Mouse (Mus musculus) midbrain, embryonic 11.5 days (tissue): ENCODE results near the gene Kdm2b. TPM values are rescaled to one million over a fixed set of nuclear protein-coding genes. Genes with fewer than 3 reads are reported as not detected.

ENCODE experiments used
- ATAC-seq: fragments of 200-750 bp; cut with Nextera tagmentation; 2 replicates; pipeline ENCODE4 v1.8.0; 2017; ENCODE audit warnings: moderate TSS enrichment, moderate library complexity; ENCODE audit not compliant: low FRiP score
- DNase-seq: peaks from one replicate; pipeline ENCODE4 v3.0.0; 2015; ENCODE audit warnings: low spot score; ENCODE audit errors: missing footprints
- H3K27ac ChIP-seq: fragments of 300-500 bp; sonication (generic); 2 replicates; pipeline ENCODE4 v1.5.1; 2014; ENCODE audit warnings: low read depth, low read length
- H3K27me3 ChIP-seq: fragments of 300-500 bp; sonication (generic); 2 replicates; pipeline ENCODE4 v1.6.1; 2014; ENCODE audit warnings: mild to moderate bottlenecking, low read length, moderate library complexity, mixed read lengths; ENCODE audit not compliant: control insufficient read depth, insufficient read depth
- H3K36me3 ChIP-seq: fragments of 300-500 bp; sonication (generic); 2 replicates; pipeline ENCODE4 v1.6.1; 2014; ENCODE audit warnings: mild to moderate bottlenecking, low read length, moderate library complexity, mixed read lengths; ENCODE audit not compliant: control insufficient read depth, insufficient read depth
- H3K4me1 ChIP-seq: fragments of 300-500 bp; sonication (generic); 2 replicates; pipeline ENCODE4 v1.6.1; 2014; ENCODE audit warnings: low read length; ENCODE audit not compliant: control insufficient read depth, insufficient read depth
- H3K4me2 ChIP-seq: fragments of 300-500 bp; sonication (generic); 2 replicates; pipeline ENCODE4 v1.6.1; 2014; ENCODE audit warnings: mild to moderate bottlenecking, moderate library complexity
- H3K4me3 ChIP-seq: fragments of 300-500 bp; sonication (generic); 2 replicates; pipeline ENCODE4 v1.5.1; 2014; ENCODE audit warnings: low read depth, low read length
- H3K9ac ChIP-seq: fragments of 300-500 bp; sonication (generic); 2 replicates; pipeline ENCODE4 v1.6.1; 2014; ENCODE audit warnings: low read length
- H3K9me3 ChIP-seq: fragments of 300-500 bp; sonication (generic); 2 replicates; pipeline ENCODE4 v1.6.1; 2016; ENCODE audit warnings: low read length; ENCODE audit not compliant: control insufficient read depth
- WGBS: fragments of 180-500 bp; shearing (Covaris S2); extraction: QIAGEN DNeasy Blood & Tissue Kit; methylation state at CpG from one replicate; pipeline ENCODE4 v1.1.7; 2014; 5-methylcytosine and 5-hydroxymethylcytosine counted together
- polyA plus RNA-seq: library from polyadenylated mRNA; unstranded; fragments of >200 nt; fragmentation: Nextera tagmentation; extraction: Ambion mirVana; gene quantifications from 2 replicates; pipeline ENCODE4 v1.2.1, GENCODE M21; 2014

The Kdm2b gene
- polyA plus RNA-seq, 1 experiment from 2014 or later = 62.4 TPM

DNA sequence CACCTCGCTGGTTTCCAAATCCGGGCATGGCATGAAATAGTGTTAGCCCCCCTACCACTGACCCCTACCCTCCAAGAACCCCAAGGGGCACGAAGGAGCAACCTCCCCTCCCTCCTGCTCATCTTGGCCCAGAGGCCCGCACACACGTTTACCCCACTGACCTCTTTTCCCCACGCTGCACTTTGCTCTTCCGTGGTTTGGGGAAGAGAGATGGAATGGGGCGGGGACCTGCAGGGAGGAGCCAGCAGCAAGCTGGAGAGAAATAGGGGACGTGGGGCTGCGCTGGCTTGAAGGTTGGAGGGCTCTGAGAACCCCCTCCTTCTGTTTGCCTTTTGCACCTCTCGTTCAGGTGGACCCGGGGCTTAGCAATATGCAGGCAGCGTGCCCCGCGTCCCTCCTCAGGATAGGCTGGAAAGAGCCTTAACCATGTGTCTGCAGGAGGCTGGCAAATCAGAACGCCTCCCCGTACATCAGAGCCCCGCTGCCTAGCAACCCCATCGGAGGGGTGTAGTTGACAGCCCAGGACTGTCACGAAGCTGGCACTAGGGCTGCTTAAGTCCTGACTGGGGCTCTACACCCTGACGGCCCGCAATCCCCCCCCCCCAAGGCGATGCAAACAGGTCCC lies 39.2 kb downstream of the Kdm2b start:
- Histone ChIP-seq H3K4me3 (peak overlapping the region; percentile 36), H3K27ac (no peak overlapping the region), H3K36me3 (0 out of 2 replicates have a peak, but pooled peaks cover 4% of the 10 kb centered on the region), H3K4me2 (peak overlapping the region; percentile 72), H3K9me3 (no peaks in the 10 kb centered on the region), H3K9ac (0 out of 2 replicates have a peak overlapping the region, but pooled peaks have one; percentile 4), H3K4me1 (peaks cover 26% of the 10 kb centered on the region), H3K27me3 (peaks cover 15% of the 10 kb centered on the region)
- DNase-seq = peak; percentile 95
- 22% methylated on average over 23 of the region's 23 CpGs for WGBS
- ATAC-seq = peak; percentile 90

DNA sequence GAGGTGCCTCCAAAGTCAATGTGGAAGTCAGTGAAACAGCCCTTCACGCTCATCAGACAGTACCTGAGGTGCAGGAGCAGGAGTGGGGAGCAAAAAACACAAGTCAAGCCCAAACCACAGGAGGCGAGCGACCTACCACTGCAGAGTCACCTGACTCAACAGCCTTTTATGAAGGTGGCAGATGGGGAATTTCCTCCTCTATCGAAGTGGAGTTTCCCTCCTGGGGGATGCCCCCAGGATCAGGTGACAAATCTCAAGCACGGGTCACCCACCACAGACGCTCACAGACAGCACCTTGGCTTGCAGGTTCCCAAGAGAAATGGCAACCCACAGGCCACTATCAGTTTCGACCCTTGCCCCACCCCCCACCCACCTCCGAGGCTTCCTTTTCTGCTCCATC lies 40.5 kb downstream of the Kdm2b start:
- Histone ChIP-seq H3K9ac (no peak overlapping the region), H3K4me1 (peaks cover 26% of the 10 kb centered on the region), H3K27ac (no peak overlapping the region), H3K9me3 (no peaks in the 10 kb centered on the region), H3K4me3 (no peak overlapping the region), H3K36me3 (0 out of 2 replicates have a peak, but pooled peaks cover 4% of the 10 kb centered on the region), H3K4me2 (no peak overlapping the region), H3K27me3 (peaks cover 15% of the 10 kb centered on the region)
- WGBS = 88% methylated on average over 8 of the region's 8 CpGs
- ATAC-seq (no peak), DNase-seq (no peak)

DNA sequence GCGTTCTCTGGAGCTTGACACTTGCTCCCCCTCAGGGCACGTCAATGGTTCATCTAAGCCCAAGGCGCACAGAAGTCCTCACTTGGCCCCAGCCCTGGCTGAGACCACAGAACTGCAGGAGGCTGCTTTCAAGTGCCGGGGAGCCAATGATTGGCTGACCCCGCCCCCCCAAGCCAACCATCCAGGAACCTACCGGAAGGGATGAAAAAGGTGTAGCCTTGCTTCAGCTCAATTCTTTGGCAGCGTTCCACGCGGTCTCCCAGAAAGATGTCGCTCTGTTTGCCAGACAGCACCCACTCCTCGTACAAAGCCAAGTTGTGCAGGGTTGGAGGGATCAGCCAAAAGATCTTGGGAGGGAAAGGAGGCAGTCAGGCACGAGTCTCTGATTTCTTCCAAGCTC lies 42.1 kb downstream of the Kdm2b start:
- no peak overlapping the region for H3K4me3 ChIP-seq
- H3K36me3 ChIP-seq = 0 out of 2 replicates have a peak, but pooled peaks cover 7% of the 10 kb centered on the region
- ATAC-seq (no peak), DNase-seq (no peak)
- no peak overlapping the region for H3K9ac ChIP-seq
- peaks cover 6% of the 10 kb centered on the region; the same call in 1 of the 2 replicates for H3K27me3 ChIP-seq
- peaks cover 25% of the 10 kb centered on the region for H3K4me1 ChIP-seq
- no peak overlapping the region for H3K27ac ChIP-seq
- no peaks in the 10 kb centered on the region for H3K9me3 ChIP-seq
- 81% methylated on average over 12 of the region's 12 CpGs for WGBS
- H3K4me2 ChIP-seq = no peak overlapping the region

DNA sequence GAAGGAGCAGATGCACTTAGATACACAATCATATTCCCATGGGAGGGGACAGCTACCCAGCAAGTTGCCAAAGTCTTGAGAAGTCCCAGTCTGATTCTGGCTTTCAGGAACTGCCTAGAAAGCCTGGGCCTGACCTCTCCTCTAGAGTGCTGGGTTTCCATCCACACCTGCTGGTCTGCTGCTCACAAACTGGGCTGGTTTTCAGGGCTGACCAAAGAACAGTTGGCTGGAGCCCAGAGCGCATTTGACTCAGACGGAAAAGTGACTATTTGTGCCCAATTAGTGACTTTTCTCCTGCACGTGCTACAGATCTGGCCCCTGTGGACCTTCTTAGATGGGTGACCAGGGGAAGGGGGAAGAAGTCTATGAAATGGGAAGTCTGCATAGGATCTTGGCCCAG lies 50.9 kb downstream of the Kdm2b start:
- H3K36me3 ChIP-seq = 0 out of 2 replicates have a peak, but pooled peaks cover 3% of the 10 kb centered on the region
- ATAC-seq = no peak

DNA sequence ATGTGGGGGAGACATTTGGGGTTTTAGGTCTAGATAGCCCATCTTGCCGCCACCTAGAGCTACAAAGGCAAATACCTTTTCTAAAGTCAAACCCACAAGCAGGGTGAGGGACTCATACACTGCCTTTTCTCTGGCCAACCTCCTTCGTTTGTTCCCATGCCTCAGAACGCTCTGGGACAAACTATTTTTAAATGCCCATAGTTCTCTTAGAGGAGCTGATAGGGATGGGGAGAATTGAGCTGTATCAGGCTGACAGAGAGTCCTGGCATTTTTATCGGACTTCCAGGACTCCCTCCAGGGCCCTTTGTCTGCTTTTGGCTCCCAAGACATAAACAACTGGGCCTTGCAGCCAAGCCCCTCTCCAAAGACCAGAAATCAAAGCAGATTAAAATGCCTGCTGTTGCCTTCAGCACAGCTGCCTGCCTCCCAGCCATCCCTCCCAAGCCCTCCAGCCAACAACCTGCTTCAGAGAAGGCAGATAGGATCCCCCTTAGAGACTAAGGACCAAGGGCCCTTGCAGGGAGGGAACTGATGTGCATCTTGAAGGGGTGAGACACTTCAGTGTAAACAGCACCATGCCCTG lies 51.6 kb downstream of the Kdm2b start:
- Histone ChIP-seq H3K4me3 (no peak overlapping the region), H3K9ac (no peak overlapping the region), H3K4me1 (0 out of 2 replicates have a peak, but pooled peaks cover 2% of the 10 kb centered on the region), H3K27ac (no peak overlapping the region), H3K9me3 (no peaks in the 10 kb centered on the region), H3K4me2 (no peak overlapping the region), H3K36me3 (no peaks in the 10 kb centered on the region), H3K27me3 (no peaks in the 10 kb centered on the region)
- WGBS = 74% methylated on average over 4 of the region's 4 CpGs
- DNase-seq (peak; percentile 69), ATAC-seq (no peak)

More for the DNA sequence above, 50.9 kb downstream of the Kdm2b start:
- Histone ChIP-seq H3K4me3 (no peak overlapping the region), H3K9ac (no peak overlapping the region), H3K4me2 (no peak overlapping the region), H3K27ac (no peak overlapping the region), H3K27me3 (no peaks in the 10 kb centered on the region), H3K9me3 (no peaks in the 10 kb centered on the region), H3K4me1 (0 out of 2 replicates have a peak, but pooled peaks cover 2% of the 10 kb centered on the region)
- 95% methylated on average over 3 of the region's 3 CpGs for WGBS
- peak; percentile 72 for DNase-seq

DNA sequence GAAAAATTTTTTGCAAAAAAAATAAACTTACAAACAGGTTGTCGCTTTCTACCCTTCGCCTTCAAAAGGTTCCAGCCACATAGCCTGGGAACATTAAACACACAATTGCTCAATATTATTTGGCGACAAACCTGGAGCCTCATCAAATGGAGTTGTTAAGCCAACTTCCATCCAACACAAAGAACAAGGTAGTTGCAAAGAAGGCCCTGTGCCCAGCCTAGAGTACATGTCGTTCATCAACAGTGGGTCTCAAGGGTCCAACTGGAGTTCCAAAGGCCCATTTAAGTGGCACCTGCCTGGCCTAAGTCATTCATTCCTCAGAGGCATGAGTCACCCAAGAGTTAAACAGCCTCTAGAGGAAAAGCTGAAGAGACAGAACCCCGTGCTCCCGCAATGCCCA lies 52.6 kb downstream of the Kdm2b start:
- Histone ChIP-seq H3K4me2 (no peak overlapping the region), H3K9me3 (no peaks in the 10 kb centered on the region), H3K4me1 (0 out of 2 replicates have a peak, but pooled peaks cover 2% of the 10 kb centered on the region), H3K27me3 (no peaks in the 10 kb centered on the region), H3K36me3 (no peaks in the 10 kb centered on the region), H3K9ac (no peak overlapping the region), H3K4me3 (no peak overlapping the region), H3K27ac (no peak overlapping the region)
- ATAC-seq (no peak), DNase-seq (no peak)
- WGBS = 89% methylated on average over 6 of the region's 6 CpGs

DNA sequence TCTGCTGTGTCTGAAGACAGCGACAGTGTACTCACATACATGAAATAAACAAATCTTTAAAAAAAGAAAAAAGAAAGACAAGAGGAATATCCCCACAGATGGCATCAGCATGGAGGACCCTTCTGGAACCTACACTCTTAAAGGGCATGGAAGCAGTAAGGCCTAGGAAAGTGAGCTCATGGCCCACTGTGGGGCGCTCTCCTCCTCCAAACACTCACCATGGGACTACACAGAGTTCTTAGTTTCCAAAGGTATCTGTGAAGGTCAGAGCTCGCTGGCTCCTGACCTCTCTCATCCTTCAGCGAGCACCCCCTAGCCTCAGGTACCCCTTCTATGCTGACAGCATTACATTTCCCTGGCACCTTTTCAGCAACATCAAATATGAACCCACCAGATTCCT lies 53.8 kb downstream of the Kdm2b start:
- Histone ChIP-seq H3K27ac (no peak overlapping the region), H3K4me3 (no peak overlapping the region), H3K4me2 (no peak overlapping the region), H3K9ac (no peak overlapping the region), H3K27me3 (no peaks in the 10 kb centered on the region), H3K4me1 (0 out of 2 replicates have a peak, but pooled peaks cover 2% of the 10 kb centered on the region), H3K36me3 (no peaks in the 10 kb centered on the region), H3K9me3 (no peaks in the 10 kb centered on the region)
- 93% methylated on average over 4 of the region's 4 CpGs for WGBS
- no peak for ATAC-seq
- DNase-seq = no peak

DNA sequence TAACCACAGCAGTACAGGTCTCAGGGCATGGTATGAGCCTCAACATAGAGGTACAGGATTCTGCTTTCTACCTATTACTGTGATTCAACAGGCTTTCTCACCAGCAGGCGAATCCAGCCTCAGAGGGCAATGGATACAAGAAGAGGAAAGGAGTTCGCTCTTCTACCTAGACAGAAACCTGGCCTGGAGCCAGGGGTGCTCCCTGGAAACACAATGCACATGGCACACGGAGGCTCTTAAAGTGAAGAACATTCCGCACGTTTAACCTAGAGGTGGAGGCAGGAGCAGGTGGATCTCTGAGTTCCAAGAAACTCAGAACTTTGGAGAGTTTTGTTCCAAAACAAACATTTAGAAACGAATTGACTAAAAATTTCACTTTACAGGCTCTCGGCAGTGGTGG lies 58.6 kb downstream of the Kdm2b start:
- no peaks in the 10 kb centered on the region for H3K9me3 ChIP-seq
- no peaks in the 10 kb centered on the region for H3K4me1 ChIP-seq
- WGBS = 93% methylated on average over 7 of the region's 7 CpGs
- H3K4me2 ChIP-seq = no peak overlapping the region
- no peak overlapping the region for H3K27ac ChIP-seq
- ATAC-seq = no peak
- no peak overlapping the region for H3K9ac ChIP-seq
- H3K36me3 ChIP-seq = no peaks in the 10 kb centered on the region
- DNase-seq = no peak
- H3K27me3 ChIP-seq = no peaks in the 10 kb centered on the region
- H3K4me3 ChIP-seq = no peak overlapping the region

DNA sequence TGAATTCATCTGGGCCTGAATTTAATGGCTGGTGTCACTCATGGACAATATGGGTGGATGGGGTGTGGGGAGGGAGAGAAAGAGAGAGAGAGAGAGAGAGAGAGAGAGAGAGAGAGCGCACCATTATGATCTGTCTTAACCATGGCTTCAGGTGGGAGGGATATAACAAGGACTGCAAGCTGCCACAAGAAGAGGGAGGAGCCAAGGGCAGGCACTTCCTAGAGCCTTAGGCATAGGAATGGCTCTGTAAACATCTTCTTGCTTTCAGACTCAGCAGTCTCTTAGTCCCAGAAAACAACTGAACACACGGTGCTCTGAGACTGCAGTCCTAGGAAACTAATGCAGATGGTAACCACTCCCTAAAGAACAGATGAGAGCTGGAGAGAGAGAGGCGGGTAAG lies 61.3 kb downstream of the Kdm2b start:
- Histone ChIP-seq H3K36me3 (no peaks in the 10 kb centered on the region), H3K9ac (no peak overlapping the region), H3K27ac (no peak overlapping the region), H3K4me2 (no peak overlapping the region), H3K4me1 (no peaks in the 10 kb centered on the region), H3K4me3 (no peak overlapping the region), H3K9me3 (no peaks in the 10 kb centered on the region), H3K27me3 (no peaks in the 10 kb centered on the region)
- DNase-seq = no peak
- 82% methylated on average over 3 of the region's 3 CpGs for WGBS
- ATAC-seq = no peak
